Mouse (Mus musculus): Measurements from ENCODE around the gene Bbs4. TPM values are rescaled to one million over a fixed set of nuclear protein-coding genes. Genes with fewer than 3 reads are reported as not detected.

Bbs4 gene
- polyA plus RNA-seq, 1 experiment: 0.59 TPM

DNA sequence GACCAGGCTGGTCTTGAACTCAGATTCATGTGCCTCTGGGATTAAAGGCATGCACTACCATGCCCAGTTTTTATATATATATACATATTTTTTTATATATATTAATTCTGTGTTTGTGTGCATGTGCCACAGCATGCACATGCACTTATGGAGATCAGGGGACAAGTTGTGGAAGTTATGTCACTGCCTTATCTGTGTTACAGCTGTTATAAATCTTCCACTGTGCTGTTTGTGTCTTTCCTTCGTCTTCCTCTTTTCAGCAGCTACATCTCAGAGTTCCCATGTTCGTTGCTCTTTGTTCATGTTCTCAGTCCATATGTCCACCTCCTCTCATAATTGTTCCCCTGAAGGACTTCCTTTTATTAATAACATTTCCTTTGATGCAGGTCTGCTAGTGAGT lies 45.4 kb downstream of the Bbs4 start:
- Histone ChIP-seq H3K4me1 (no peaks in the 10 kb centered on the region), H3K9me3 (no peaks in the 10 kb centered on the region), H3K27me3 (replicated peaks) (no peaks in the 10 kb centered on the region), H3K4me3 (replicated peaks) (no peak overlapping the region), H3K36me3 (replicated peaks; ENCODE audit: low read length) (peaks cover 77% of the 10 kb centered on the region)
- no peak for TF ChIP-seq GATA1 (IDR thresholded peaks at IDR 0.05; ENCODE audit: borderline replicate concordance, low read length)
- TF ChIP-seq FLI1 (IDR thresholded peaks at IDR 0.05; ENCODE audit: low read length): no peak

DNA sequence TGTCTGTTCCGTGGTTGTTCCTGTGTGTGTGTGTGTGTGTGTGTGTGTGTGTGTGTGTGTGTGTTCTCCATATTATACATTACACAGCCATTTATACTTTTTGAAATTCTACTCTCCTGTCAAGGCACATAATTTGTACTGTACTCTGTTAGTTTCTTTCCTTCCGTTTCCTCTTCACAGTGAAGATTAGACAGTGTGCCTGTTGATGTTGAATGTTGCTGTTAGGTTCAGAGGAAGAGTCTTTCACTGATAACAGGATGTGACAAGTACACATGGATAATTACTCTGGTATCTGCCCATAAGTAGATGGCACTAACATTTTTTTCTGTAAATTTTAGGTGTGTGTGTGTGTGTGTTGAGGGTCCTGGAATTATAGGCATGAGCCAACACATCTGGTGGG lies 56.9 kb downstream of the Bbs4 start:
- no peak for TF ChIP-seq FLI1 (IDR thresholded peaks at IDR 0.05; ENCODE audit: low read length)
- TF ChIP-seq GATA1 (IDR thresholded peaks at IDR 0.05; ENCODE audit: borderline replicate concordance, low read length): no peak
- peaks cover 45% of the 10 kb centered on the region for H3K36me3 ChIP-seq (replicated peaks; ENCODE audit: low read length)
- peaks cover 41% of the 10 kb centered on the region for H3K4me1 ChIP-seq
- no peak overlapping the region for H3K4me3 ChIP-seq (replicated peaks)
- H3K9me3 ChIP-seq: no peaks in the 10 kb centered on the region
- no peaks in the 10 kb centered on the region for H3K27me3 ChIP-seq (replicated peaks)

DNA sequence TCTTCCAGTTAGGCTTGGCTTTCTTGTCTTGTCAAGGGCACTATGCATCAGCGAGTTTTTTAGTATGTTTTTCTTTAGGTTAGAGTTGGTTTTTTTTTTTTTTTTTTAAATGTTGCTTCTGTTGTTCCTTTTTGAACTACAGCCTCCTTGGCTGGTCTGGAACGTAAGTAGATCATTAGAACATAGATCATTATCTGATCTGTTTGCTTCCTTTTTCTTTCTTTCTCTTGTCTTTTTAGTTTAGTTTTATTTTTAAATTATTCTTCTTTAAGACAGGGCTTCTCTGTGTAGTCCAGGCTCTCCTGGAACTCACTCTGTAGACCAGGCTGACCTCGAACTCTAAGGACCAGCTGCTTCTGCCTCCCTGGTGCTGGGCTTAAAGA lies 60.8 kb downstream of the Bbs4 start:
- H3K9me3 ChIP-seq: no peaks in the 10 kb centered on the region
- TF ChIP-seq GATA1 (IDR thresholded peaks at IDR 0.05; ENCODE audit: borderline replicate concordance, low read length) (no peak), FLI1 (IDR thresholded peaks at IDR 0.05; ENCODE audit: low read length) (no peak)
- H3K36me3 ChIP-seq (replicated peaks; ENCODE audit: low read length): peaks cover 7% of the 10 kb centered on the region
- peaks cover 6% of the 10 kb centered on the region for H3K27me3 ChIP-seq (replicated peaks)
- peak overlapping the region; percentile 96 for H3K4me3 ChIP-seq (replicated peaks)
- H3K4me1 ChIP-seq: peaks cover 58% of the 10 kb centered on the region

DNA sequence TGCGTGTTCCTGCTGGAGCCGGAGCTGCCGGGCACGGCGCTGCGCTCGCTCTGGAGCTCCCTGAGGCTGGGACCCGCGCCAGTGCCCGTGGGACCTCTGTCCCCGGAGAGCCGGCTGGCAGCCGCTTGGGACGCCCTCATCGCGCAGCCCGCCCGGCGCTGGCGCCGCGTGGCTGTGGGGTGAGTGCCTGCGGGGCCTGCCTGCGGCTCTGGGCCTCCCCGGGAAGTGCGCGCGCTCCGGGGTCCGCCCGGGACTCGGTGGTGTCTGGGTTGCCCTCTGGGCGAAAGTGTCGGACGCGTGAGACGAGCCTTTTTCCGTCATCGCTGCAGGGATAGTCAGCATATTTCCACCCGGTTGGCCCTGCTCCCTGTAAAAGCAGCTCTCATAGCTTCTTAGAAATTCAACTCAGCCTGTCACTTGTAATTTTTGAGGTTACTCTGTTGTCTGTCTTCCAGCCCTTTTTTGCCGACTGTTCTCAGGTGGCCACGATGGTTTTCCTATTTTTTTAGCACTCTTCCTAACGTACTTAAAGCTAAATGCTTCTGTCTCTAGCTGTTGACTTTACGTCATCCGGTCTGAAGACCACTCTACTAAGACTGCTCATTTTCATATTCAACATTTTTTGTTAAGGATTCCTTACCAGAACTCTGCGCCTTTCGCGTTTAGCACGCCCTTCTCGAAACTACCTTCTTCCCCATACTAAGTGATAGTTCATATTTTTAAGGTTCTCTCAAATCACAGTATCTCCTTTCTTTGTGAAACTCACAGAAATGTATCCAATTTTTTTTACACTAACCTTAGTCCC lies 61.4 kb downstream of the Bbs4 start:
- peaks cover 6% of the 10 kb centered on the region for H3K27me3 ChIP-seq (replicated peaks)
- no peaks in the 10 kb centered on the region for H3K9me3 ChIP-seq
- peaks cover 63% of the 10 kb centered on the region for H3K4me1 ChIP-seq
- peak overlapping the region; percentile 96 for H3K4me3 ChIP-seq (replicated peaks)
- no peak for TF ChIP-seq GATA1 (IDR thresholded peaks at IDR 0.05; ENCODE audit: borderline replicate concordance, low read length)
- no peak for TF ChIP-seq FLI1 (IDR thresholded peaks at IDR 0.05; ENCODE audit: low read length)
- peaks cover 4% of the 10 kb centered on the region for H3K36me3 ChIP-seq (replicated peaks; ENCODE audit: low read length)

DNA sequence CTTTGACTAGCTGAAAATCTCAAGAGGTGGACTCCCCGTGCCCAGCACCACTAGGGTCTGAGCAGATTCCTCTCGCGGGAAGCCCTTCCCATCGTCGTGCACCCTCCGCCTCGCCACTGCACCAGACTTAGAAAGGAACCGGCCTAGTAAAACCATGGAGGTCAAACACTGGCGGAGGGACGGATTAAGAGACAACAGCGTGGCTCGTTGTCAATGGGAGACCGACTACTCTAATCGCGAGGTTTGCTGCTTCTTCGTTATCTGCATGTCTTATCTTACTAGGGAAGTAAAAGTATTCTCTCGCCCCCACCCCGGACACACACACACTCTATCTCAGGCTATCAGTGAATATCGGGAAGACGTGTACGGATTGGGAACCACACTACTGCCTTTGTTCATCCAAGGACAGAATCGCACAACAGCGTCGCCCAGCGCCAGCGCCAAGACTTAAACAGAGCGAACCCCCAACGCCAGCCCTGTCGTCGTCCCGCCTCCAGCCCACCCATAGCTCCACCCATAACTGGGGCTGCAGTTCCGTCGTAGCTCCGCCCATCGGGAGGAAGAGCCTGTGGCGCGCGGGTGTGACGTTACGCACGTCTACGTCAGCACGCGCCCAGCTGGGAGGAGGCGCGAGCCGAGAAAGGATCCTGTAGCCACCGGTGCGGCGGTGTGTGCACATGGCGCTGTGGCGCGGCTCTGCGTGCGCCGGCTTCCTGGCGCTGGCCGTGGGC lies 62.2 kb downstream of the Bbs4 start, which contains the start of gene Adpgk:
Gene Adpgk, plus strand, starts transcription at position 602 of the 731 bp plus-strand sequence.
- H3K9me3 ChIP-seq: no peaks in the 10 kb centered on the region
- peaks cover 6% of the 10 kb centered on the region for H3K27me3 ChIP-seq (replicated peaks)
- H3K36me3 ChIP-seq (replicated peaks; ENCODE audit: low read length): peaks cover 4% of the 10 kb centered on the region
- TF ChIP-seq GATA1 (IDR thresholded peaks at IDR 0.05; ENCODE audit: borderline replicate concordance, low read length) (no peak), FLI1 (IDR thresholded peaks at IDR 0.05; ENCODE audit: low read length) (no peak)
- peaks cover 59% of the 10 kb centered on the region for H3K4me1 ChIP-seq
- peak within 1 kb of the TSS; percentile 96 for H3K4me3 ChIP-seq (replicated peaks)

DNA sequence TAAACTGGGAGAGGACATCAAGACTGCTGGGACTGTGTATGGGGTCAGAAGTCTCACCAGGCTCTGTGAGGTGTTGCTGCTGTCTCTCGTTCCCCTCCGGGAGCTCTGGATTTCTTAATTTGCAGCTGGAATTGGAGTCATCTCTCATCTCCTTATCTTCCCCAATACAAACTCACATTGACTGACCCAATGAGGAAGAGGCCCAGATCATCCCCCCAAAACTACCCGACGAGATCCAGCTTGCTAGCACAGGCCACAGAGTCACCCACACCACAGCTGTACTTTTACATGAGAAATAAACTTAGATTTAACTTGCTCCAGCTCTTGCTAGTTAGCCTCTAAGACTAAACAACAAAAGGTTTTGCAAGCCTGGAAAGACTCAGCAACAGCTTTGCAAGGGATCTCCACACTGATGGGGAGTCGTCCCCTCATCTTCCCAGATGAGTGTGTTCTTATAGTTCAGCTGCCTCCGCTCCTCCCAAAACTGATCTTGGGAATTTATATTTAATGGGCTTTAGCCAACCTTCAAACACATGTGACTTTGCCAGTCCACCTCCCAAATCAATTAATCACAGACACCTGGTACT lies 63.7 kb downstream of the Bbs4 start:
- TF ChIP-seq GATA1 (IDR thresholded peaks at IDR 0.05; ENCODE audit: borderline replicate concordance, low read length) (no peak), FLI1 (IDR thresholded peaks at IDR 0.05; ENCODE audit: low read length) (no peak)
- no peaks in the 10 kb centered on the region for H3K9me3 ChIP-seq
- H3K4me3 ChIP-seq (replicated peaks): no peak overlapping the region
- no peaks in the 10 kb centered on the region for H3K36me3 ChIP-seq (replicated peaks; ENCODE audit: low read length)
- peaks cover 6% of the 10 kb centered on the region for H3K27me3 ChIP-seq (replicated peaks)
- H3K4me1 ChIP-seq: peaks cover 47% of the 10 kb centered on the region

DNA sequence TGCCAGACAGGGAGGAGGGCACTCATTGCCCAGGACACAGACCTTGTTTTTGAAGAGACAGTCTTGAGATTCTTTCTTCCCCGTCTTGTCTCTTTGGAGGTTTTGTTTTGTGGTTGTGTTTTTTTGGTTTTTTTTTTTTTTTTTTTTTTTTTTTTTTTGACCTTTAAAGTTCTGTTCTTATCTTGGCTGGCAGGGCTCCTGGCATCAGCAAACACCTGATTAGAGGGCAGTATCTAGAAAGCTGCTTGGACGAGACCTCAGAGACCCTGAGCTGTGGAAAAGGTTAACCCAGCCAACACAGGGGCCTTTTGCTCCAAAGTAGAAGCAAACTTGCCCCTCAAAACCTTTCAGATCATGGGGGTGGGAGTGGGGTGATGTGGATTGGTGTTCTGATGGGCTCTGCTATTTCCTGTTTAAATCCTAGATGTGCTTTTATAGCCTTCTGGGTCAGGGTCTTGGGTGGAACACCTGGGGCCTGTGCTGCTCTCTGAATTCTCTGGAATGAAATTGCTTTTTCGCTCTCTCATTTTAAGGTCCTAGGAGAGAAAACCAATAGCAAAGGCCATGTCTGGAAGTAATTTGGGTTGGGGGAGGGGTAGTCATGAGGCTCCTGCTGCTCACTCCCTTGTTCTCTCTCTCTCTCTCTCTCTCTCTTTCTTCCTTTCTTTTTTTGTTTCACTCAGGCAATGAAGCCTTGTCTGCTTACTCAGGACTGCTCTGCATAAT lies 64.5 kb downstream of the Bbs4 start:
- TF ChIP-seq FLI1 (IDR thresholded peaks at IDR 0.05; ENCODE audit: low read length) (no peak), GATA1 (IDR thresholded peaks at IDR 0.05; ENCODE audit: borderline replicate concordance, low read length) (no peak)
- no peak overlapping the region for H3K4me3 ChIP-seq (replicated peaks)
- H3K27me3 ChIP-seq (replicated peaks): peaks cover 7% of the 10 kb centered on the region
- peaks cover 39% of the 10 kb centered on the region for H3K4me1 ChIP-seq
- H3K9me3 ChIP-seq: no peaks in the 10 kb centered on the region
- H3K36me3 ChIP-seq (replicated peaks; ENCODE audit: low read length): no peaks in the 10 kb centered on the region

DNA sequence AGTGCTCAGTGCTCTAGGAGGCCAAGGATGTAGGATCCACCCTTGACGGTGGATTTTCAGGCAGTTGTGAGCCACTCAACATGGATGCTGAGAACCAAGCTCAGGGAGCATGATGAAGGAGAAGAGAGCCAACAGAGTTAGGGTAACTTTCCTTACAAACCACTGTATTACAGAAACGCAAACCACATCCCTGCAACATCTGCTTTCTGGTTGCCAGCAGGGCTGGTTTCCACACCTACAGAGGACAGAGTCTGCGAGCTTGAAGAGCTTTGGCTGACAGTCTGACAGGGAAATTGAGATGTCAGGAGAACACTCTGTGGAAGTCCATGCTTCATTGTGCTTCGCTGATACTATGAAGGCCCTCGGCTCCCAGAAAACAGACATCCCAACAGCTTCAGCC lies 65.2 kb downstream of the Bbs4 start:
- Histone ChIP-seq H3K9me3 (no peaks in the 10 kb centered on the region), H3K27me3 (replicated peaks) (peaks cover 7% of the 10 kb centered on the region), H3K36me3 (replicated peaks; ENCODE audit: low read length) (no peaks in the 10 kb centered on the region), H3K4me1 (peaks cover 31% of the 10 kb centered on the region), H3K4me3 (replicated peaks) (peak overlapping the region; percentile 8)
- TF ChIP-seq FLI1 (IDR thresholded peaks at IDR 0.05; ENCODE audit: low read length) (no peak), GATA1 (IDR thresholded peaks at IDR 0.05; ENCODE audit: borderline replicate concordance, low read length) (no peak)

DNA sequence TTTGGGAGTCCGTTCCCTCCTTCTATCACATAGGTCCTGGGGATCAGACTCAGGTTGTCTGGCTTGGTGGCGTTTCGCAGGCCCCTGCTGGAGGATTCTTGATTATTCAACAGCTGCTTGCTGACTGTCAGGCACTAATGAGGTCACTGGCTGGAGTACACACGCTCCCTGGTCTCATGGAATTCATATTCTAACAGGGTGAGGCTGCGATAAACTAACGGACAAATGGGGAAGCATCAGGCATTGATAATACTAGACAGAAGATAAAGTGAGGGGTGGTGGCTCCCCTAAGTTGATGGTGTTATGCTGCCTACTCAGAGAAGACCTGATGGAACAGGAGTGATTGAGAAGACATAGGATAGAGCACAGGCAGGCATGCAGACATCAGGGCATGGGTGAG lies 67.7 kb downstream of the Bbs4 start:
- no peak overlapping the region for H3K4me3 ChIP-seq (replicated peaks)
- H3K4me1 ChIP-seq: peaks cover 25% of the 10 kb centered on the region
- no peak for TF ChIP-seq FLI1 (IDR thresholded peaks at IDR 0.05; ENCODE audit: low read length)
- no peak for TF ChIP-seq GATA1 (IDR thresholded peaks at IDR 0.05; ENCODE audit: borderline replicate concordance, low read length)
- peaks cover 12% of the 10 kb centered on the region for H3K27me3 ChIP-seq (replicated peaks)
- H3K9me3 ChIP-seq: peaks cover 5% of the 10 kb centered on the region; the same call in 1 of the 2 replicates
- H3K36me3 ChIP-seq (replicated peaks; ENCODE audit: low read length): no peaks in the 10 kb centered on the region
